Mouse (Mus musculus) myocyte (in vitro differentiated cells): ENCODE measurements at regions not wholly inside any gene's neighbourhood (a gene's known extent, or its start where the extent isn't known, plus 50 kb on each side); places are given as distances from the start of the nearest gene placed in this dataset.

Experiments
- H3K27me3 ChIP-seq: one replicate; pipeline ENCODE4 v1.6.1; 2011; ENCODE audit not compliant: control insufficient read depth, insufficient read depth, insufficient read length
- H3K36me3 ChIP-seq: one replicate; pipeline ENCODE4 v1.6.1; 2011; ENCODE audit not compliant: control insufficient read depth, insufficient read depth
- H3K4me2 ChIP-seq: one replicate; pipeline ENCODE4 v1.6.1; 2011; ENCODE audit warnings: low read depth, control low read depth
- H3K4me3 ChIP-seq: one replicate; pipeline ENCODE4 v1.5.1; 2011; ENCODE audit warnings: mild to moderate bottlenecking, control low read depth, moderate library complexity
- H3K79me2 ChIP-seq: one replicate; pipeline ENCODE4 v1.6.1; 2011; ENCODE audit not compliant: control insufficient read depth, insufficient read depth
- H3ac ChIP-seq: one replicate; pipeline ENCODE4 v1.6.1; 2011; ENCODE audit not compliant: control insufficient read depth, insufficient read length
- CEBPB ChIP-seq: IDR thresholded peaks from 2 replicates; pipeline ENCODE4 v1.6.1; 2011; ENCODE audit warnings: mild to moderate bottlenecking, moderate library complexity; ENCODE audit not compliant: poor library complexity, insufficient read depth, severe bottlenecking
- E2F4 ChIP-seq: IDR thresholded peaks from one replicate; pipeline ENCODE4 v1.6.1; 2011; ENCODE audit warnings: mild to moderate bottlenecking, control low read depth, moderate library complexity; ENCODE audit not compliant: insufficient read depth
- MAX ChIP-seq: IDR thresholded peaks from one replicate; pipeline ENCODE4 v1.6.1; 2011; ENCODE audit warnings: low read depth, mild to moderate bottlenecking, control low read depth
- MYOD1 ChIP-seq, 3 experiments: IDR thresholded peaks; one replicate each; pipeline ENCODE4 v1.6.1; 2011; ENCODE audit warnings: control low read depth in 2 of 3, low read depth in 2 of 3, mild to moderate bottlenecking in 2 of 3, moderate library complexity in 1 of 3; ENCODE audit not compliant: insufficient read length in 2 of 3, control insufficient read depth in 1 of 3
- MYOG ChIP-seq, 3 experiments: IDR thresholded peaks; one replicate each; pipeline ENCODE4 v1.6.1; 2011; ENCODE audit warnings: control low read depth in 2 of 3, low read depth in 2 of 3, mild to moderate bottlenecking in 2 of 3; ENCODE audit not compliant: insufficient read length in 2 of 3, control insufficient read depth in 1 of 3, insufficient read depth in 1 of 3
- POLR2A ChIP-seq: IDR thresholded peaks from one replicate; pipeline ENCODE4 v1.6.1; 2011; ENCODE audit warnings: low read depth, mild to moderate bottlenecking, control low read depth, moderate library complexity; ENCODE audit not compliant: insufficient read length
- POLR2AphosphoS2 ChIP-seq: IDR thresholded peaks from one replicate; pipeline ENCODE4 v1.6.1; 2011; ENCODE audit warnings: low read depth, control low read depth; ENCODE audit not compliant: insufficient read length
- REST ChIP-seq: IDR thresholded peaks from one replicate; pipeline ENCODE4 v1.6.1; 2011; ENCODE audit warnings: mild to moderate bottlenecking, control low read depth, moderate library complexity; ENCODE audit not compliant: insufficient read depth, insufficient read length
- SRF ChIP-seq: IDR thresholded peaks from one replicate; pipeline ENCODE4 v1.6.1; 2011; ENCODE audit warnings: low read depth; ENCODE audit not compliant: control insufficient read depth, insufficient read length
- TCF12 ChIP-seq: IDR thresholded peaks from one replicate; pipeline ENCODE4 v1.6.1; 2011; ENCODE audit warnings: mild to moderate bottlenecking, control low read depth; ENCODE audit not compliant: poor library complexity, insufficient read depth, severe bottlenecking
- TCF3 ChIP-seq: IDR thresholded peaks from one replicate; pipeline ENCODE4 v1.6.1; 2011; ENCODE audit warnings: low read depth, control low read depth; ENCODE audit not compliant: insufficient read length
- USF1 ChIP-seq: IDR thresholded peaks from one replicate; pipeline ENCODE4 v1.6.1; 2011; ENCODE audit warnings: low read depth, mild to moderate bottlenecking, control low read depth, moderate library complexity

- H3K27me3 ChIP-seq: no peaks in the 10 kb centered on the region
- H3K79me2 ChIP-seq: peaks cover 71% of the 10 kb centered on the region
- H3K4me3 ChIP-seq: peak overlapping the region; percentile 96
- peak overlapping the region; percentile 85 for H3K4me2 ChIP-seq
- peak overlapping the region; percentile 66 for H3ac ChIP-seq
- H3K36me3 ChIP-seq: peaks cover 6% of the 10 kb centered on the region
- no peak for TF ChIP-seq TCF3
- peak; percentile 26 for TF ChIP-seq POLR2A
Observed at GRCm38 (mm10) chr9:41581152-41581551, 419.7 kb upstream of the Ubash3b start.

GRCm38 (mm10) chr9:41580611-41581041 is 419.1 kb upstream of the Ubash3b start:
- Histone ChIP-seq H3K36me3 (peaks cover 6% of the 10 kb centered on the region), H3K4me2 (peak overlapping the region; percentile 85), H3K27me3 (no peaks in the 10 kb centered on the region), H3ac (peak overlapping the region; percentile 66), H3K4me3 (peak overlapping the region; percentile 96), H3K79me2 (peaks cover 66% of the 10 kb centered on the region)
- TF ChIP-seq POLR2AphosphoS2 (no peak), SRF (no peak), E2F4 (no peak), TCF12 (no peak), USF1 (peak; percentile 0), POLR2A (peak; percentile 61), CEBPB (no peak), MAX (no peak), TCF3 (no peak), MYOD1 (IDR thresholded peaks at IDR 0.05; ENCODE audit: control insufficient read depth in 1 of 3, insufficient read length in 2 of 3, low read depth in 2 of 3) (peak in 1 of 3 experiments; percentile 56), REST (no peak), MYOG (IDR thresholded peaks at IDR 0.05; ENCODE audit: control insufficient read depth in 1 of 3, insufficient read depth in 1 of 3, insufficient read length in 2 of 3, low read depth in 2 of 3) (peak in 1 of 3 experiments; percentile 64)

GRCm38 (mm10) chr9:41580067-41580466 is 418.6 kb upstream of the Ubash3b start:
- TF ChIP-seq MAX (no peak), REST (no peak), POLR2A (no peak), POLR2AphosphoS2 (no peak), TCF12 (no peak), MYOD1 (IDR thresholded peaks at IDR 0.05; ENCODE audit: control insufficient read depth in 1 of 3, insufficient read length in 2 of 3, low read depth in 2 of 3) (no peak), SRF (no peak), MYOG (IDR thresholded peaks at IDR 0.05; ENCODE audit: control insufficient read depth in 1 of 3, insufficient read depth in 1 of 3, insufficient read length in 2 of 3, low read depth in 2 of 3) (no peak), USF1 (no peak), CEBPB (no peak), TCF3 (no peak), E2F4 (no peak)
- peak overlapping the region; percentile 66 for H3ac ChIP-seq
- H3K4me3 ChIP-seq: peak overlapping the region; percentile 96
- no peaks in the 10 kb centered on the region for H3K27me3 ChIP-seq
- peaks cover 6% of the 10 kb centered on the region for H3K36me3 ChIP-seq
- peaks cover 60% of the 10 kb centered on the region for H3K79me2 ChIP-seq
- H3K4me2 ChIP-seq: peak overlapping the region; percentile 80

DNA sequence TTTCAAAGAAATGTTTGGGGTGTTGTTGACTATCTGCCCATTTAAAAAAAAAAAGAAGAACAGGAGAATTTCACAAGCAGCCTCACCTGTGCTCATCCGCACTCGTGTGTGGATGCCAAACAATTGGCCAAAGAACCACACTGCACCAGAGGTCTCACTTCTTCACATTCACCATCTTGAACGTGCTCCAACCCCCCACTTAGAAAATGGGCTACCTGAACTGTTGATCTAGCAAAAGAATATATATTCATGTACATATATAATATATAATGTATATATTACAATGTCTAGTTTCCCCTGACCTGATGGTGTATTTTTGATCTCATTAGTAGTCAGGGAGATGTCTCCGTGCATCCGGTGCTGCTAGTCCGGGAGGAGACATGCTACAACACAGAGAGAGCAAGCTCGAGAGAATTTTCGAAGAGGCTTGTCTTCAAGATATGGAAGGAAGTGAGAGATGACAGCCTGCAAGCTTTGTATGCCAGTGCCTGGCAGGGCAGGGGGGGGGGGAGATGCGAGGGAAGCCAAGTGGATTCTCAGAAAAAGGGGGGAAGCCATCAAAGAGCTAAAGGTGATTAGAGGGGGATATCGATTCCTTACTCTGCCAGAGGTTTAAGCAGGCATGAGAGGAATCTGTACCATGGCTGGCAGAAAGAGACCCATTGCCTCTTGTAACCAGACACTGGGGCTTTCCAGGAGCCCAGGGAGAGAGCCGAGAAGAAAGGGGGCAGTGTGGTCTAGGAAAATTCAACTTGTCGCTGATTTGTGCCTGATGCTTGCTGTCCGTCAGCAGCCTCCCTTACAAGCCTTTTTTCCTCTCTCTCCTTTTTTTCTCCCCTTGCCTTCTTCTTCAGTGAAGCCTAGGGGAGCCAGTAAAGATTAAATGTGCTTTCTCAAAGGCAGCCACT is 417.9 kb upstream of the Ubash3b start:
- H3K79me2 ChIP-seq: peaks cover 53% of the 10 kb centered on the region
- peak overlapping the region; percentile 80 for H3K4me2 ChIP-seq
- H3ac ChIP-seq: peak overlapping the region; percentile 66
- peaks cover 6% of the 10 kb centered on the region for H3K36me3 ChIP-seq
- no peaks in the 10 kb centered on the region for H3K27me3 ChIP-seq
- peak overlapping the region; percentile 96 for H3K4me3 ChIP-seq
- TF ChIP-seq POLR2AphosphoS2 (no peak), REST (no peak), MYOD1 (IDR thresholded peaks at IDR 0.05; ENCODE audit: control insufficient read depth in 1 of 3, insufficient read length in 2 of 3, low read depth in 2 of 3) (no peak), SRF (no peak), POLR2A (peak; percentile 18), MAX (no peak), TCF3 (no peak)

DNA sequence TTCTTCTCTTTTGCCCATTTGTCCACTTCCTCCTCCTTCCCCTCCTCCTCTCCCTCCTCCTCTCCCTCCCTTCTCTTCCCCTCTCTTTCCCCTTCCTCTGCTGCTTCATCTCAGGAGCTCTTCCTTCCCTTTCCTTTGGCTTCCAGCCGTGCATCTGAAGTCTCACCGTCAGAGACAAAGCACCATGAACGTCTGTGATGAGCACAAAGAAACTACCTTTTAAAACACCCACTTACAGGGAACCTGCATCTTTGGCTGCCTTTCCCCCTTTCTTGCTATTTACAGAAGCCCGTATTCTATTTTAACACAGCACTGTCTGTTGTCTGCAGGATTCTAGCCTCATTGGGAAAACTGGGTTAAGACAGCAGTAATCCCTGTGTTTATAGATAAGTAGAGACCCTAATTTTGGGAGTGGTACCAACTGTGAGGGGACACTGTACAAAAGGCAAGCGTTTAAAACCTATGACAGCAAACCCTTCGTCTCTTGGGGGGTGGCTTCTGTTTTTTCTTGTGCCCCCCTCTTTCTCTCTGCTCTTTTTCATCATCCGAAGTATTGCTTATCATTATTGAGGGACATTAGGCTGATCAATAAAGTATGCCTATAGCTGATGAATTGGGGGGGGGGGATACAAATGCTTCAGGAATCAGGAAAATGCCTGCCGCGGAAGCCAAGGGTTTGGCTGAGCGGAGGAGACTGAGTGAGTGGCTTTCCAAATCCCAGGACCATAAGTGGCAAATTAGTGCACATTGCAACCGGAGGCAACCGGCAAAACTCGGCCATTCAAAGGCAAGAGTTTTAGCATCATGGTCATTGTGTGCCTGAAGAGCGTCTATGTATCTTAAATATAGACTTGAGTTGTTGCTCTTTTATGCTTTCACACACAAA is 417.0 kb upstream of the Ubash3b start:
- TF ChIP-seq POLR2A: no peak
- TF ChIP-seq POLR2AphosphoS2: no peak
- no peak for TF ChIP-seq CEBPB
- no peak for TF ChIP-seq REST
- TF ChIP-seq TCF3: no peak
- TF ChIP-seq MYOG (IDR thresholded peaks at IDR 0.05; ENCODE audit: control insufficient read depth in 1 of 3, insufficient read depth in 1 of 3, insufficient read length in 2 of 3, low read depth in 2 of 3): no peak
- TF ChIP-seq USF1: no peak
- no peak for TF ChIP-seq SRF
- peak overlapping the region; percentile 96 for H3K4me3 ChIP-seq
- peak overlapping the region; percentile 80 for H3K4me2 ChIP-seq

More for the DNA sequence above, 417.0 kb upstream of the Ubash3b start:
- peaks cover 44% of the 10 kb centered on the region for H3K79me2 ChIP-seq
- peaks cover 5% of the 10 kb centered on the region for H3K36me3 ChIP-seq
- H3K27me3 ChIP-seq: no peaks in the 10 kb centered on the region
- H3ac ChIP-seq: no peak overlapping the region
